Mouse (Mus musculus) liver, adult 2 months (tissue): ENCODE results near the gene Ttc7.

Experiments
- CTCF ChIP-seq: fragments of 200-500 bp; IDR thresholded peaks from 2 replicates; pipeline ENCODE4 v1.5.1; 2011; ENCODE audit warnings: low read depth, low read length, control low read depth
- POLR2A ChIP-seq: fragments of 200-500 bp; IDR thresholded peaks from 2 replicates; pipeline ENCODE4 v1.6.1; 2011; ENCODE audit warnings: low read length, control low read depth; ENCODE audit not compliant: insufficient read depth; ENCODE audit errors: extremely low read depth

DNA sequence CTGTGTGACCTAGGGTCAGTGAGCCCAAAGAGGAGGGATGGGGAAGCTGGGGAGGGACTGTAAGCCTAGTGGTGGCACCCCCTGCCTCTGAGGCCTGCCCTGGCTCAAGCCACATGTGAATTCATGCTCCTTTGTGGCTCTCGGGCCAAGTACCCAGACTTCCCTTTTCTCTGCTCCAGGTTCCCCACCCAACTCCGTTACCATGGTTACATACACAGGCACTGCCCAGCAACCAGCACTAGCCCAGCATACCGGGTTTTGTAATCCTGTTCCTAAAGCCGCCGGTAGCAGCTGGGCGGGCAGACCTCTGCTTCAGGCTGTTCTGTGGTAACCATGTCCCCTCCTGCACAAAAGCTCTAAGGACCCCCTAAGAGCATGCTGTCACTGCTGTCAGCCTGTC lies 44.3 kb downstream of the Ttc7 start:
- TF ChIP-seq CTCF (no peak), POLR2A (no peak)
